Mouse (Mus musculus): Measurements from ENCODE around the gene Hsd3b5. TPM values are rescaled to one million over a fixed set of nuclear protein-coding genes. Genes with fewer than 3 reads are reported as not detected.

Gene Hsd3b5
- polyA plus RNA-seq, 1 experiment = not detected

Other genes starting within 250 kb of the Hsd3b5 start
- gene Zfp697, start 247.8 kb downstream of the Hsd3b5 start, polyA plus RNA-seq (2012; rRNA removed) = 17.0 and 17.9 TPM in 2 replicates
- gene Gm4450, start 173.1 kb downstream of the Hsd3b5 start, polyA plus RNA-seq (2012; rRNA removed) = not detected in 2 replicates
- gene Hsd3b4, start 119.7 kb downstream of the Hsd3b5 start, polyA plus RNA-seq (2012; rRNA removed) = not detected in 2 replicates
- not detected in 2 replicates for gene Gm10681, start 41.4 kb downstream of the Hsd3b5 start, polyA plus RNA-seq (2012; rRNA removed)
- 0.36 TPM in 1 of 2 replicates, not detected in the other for gene Hsd3b2, start 94.3 kb upstream of the Hsd3b5 start, polyA plus RNA-seq (2012; rRNA removed)
- gene Hsd3b3, start 132.9 kb upstream of the Hsd3b5 start, polyA plus RNA-seq (2012; rRNA removed) = 0.12 and 0.28 TPM in 2 replicates
- gene Hsd3b6, start 184.2 kb upstream of the Hsd3b5 start, polyA plus RNA-seq (2012; rRNA removed) = not detected in 2 replicates
- not detected in 2 replicates for gene Hsd3b1, start 229.5 kb upstream of the Hsd3b5 start, polyA plus RNA-seq (2012; rRNA removed)

All from lung, adult 2 months (tissue).